Mouse (Mus musculus) gastrocnemius, adult 18-20 months (tissue): ENCODE data around the gene Blnk. TPM values are rescaled to one million over a fixed set of nuclear protein-coding genes. Genes with fewer than 3 reads are reported as not detected.

Experiments
- DNase-seq: peaks from one replicate; pipeline ENCODE4 v3.0.0; 2021; ENCODE audit warnings: low spot score
- total RNA-seq, 2 experiments: library from RNA; stranded (reverse); gene quantifications; 2 replicates each; pipeline ENCODE4 v1.2.3; 2021

The Blnk gene
- total RNA-seq, 2 experiments from 2014 or later: 1.1 to 1.2 TPM

DNA sequence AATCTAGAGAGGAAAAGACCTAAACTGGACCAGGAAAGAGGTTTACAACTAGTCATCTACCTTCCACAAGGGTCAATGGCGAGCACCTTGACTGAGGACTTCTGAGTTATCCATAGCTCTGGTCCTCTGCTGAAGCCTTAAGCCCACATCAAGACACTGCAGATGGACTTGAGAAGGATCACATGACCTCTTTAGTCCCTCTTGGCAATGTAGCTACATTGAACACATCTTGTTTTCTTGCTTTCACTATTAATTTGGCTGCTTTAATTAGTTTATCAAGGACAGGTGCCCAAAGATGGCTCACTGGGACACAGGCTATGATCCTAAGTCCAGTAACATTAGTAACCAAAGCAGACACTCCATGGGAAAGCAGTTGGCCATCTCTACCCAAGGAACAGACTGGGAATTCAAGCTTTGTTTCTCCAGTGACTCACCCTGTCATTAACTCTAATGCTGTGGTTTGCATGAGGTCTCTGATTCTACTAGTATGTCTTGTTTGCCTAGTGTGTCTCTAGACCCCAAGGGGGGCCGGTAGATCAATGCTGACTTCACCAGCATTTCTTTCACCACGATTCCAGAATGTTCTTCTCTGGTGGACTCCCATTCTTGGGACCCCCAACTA lies 9.5 kb upstream of the Blnk start:
- DNase-seq: no peak

DNA sequence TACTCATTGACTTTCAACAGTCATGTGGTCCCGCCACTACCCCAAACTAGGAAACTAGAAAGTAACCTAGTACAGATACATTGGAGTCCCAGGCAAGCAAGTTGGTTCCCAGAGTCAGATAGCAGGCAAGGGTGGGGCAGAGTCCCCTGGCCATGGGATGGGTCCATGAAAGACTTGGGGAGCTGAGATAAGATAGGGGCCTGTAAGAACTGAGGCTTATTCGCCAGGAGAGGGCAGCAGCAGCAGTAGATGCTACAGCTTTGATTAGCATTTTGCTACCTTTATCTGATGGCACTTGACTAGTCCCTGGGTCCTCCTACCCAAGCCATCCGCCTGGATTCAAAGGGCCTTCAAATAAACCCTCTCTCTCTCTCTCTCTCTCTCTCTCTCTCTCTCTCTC lies 5.2 kb upstream of the Blnk start:
- no peak for DNase-seq

DNA sequence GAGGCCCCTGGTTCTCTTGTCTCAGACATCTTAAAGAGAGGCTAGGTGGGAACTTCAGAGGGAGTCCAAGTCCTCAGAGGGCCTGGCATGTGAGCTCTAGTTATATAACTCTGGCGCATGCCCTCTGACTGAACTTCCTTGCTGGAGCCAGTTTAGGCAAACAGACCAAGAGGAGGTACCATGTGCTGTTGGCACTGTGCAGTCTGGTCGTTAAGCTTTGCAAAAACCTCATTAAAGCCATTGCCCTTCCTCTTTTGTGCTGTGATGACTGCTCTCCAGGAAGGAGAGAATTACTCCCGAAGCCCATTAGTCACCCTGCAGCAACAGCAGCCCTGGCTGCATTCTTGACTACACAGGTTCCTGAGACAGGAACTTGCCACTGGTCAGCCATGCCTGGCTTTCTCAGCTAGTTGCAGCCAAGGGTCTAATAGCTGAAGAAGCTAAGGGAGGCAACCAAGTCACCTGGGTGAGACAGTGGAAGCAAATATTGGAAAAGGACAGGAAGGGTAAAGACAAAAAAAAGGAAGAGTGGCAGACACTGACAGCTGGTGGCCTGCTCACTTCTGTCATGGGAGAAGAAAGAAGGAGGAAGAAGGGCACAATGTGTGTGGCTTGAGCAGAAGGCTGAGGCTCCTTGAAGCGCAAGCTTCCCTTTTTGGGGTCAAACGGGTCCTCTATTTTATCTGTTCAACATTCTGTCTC lies 4.3 kb upstream of the Blnk start:
- DNase-seq: no peak

DNA sequence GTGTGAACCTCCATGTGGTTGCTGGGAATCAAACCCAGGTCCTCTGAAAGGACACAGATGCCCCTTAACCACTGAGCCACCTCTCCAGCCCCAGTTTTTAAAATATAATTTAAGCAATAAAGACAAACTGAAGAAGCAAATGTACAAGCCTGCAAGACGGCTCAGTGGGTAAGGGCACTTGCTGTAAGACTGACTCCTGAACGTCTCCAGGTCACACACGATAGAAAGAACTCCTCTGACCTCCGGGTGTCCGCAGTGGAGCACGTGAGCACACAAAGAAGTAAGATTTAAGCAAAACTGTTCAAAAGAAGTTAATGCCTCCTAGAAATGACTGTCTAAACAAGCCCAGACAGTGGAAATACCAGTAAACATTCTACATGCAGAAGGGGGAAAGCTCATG lies 2.4 kb upstream of the Blnk start:
- DNase-seq: no peak

DNA sequence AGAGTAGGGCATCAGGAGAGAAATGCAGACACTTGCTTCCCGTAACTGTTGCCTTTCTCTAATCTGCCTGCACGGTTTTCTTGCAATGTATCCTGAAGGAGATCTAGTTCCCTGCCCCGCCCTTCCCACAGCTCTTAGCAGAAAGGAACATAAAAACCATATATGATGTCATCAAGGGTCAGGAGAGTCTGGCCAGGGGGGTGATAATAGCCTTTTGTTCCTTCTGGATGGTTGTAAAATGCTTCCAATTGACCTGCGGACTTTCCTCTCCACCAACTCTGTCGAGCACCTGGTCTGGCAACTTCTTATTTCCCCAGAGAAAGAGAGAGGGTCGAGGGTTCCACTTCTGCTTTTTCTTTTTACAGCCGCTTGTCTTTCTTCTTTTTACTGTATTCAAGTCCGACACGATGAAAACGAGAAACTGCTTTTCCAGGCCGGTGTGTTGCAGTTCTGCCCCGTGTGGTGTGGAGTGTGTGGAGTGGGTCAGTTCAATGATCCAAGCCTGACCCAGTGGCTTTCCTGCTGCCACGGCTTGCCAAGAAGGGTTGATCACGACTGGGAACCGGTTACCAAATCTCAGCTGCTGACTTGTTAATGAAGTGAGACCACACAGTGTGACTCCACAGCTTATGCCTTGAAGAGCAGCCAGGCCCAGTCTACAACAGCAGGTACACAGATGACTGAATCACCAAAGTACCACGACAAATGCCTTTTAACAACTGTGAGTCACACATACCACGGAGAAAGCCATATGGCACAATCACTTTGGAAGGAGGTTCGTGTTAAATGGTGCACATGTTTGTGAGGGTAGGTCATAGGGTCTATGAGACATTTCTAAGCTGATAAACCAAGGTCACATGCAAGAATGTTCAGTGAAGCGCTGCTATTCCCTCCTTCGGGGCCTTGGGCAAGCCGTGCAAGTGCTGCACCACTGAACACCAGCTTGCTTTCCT lies 1.4 kb upstream of the Blnk start:
- DNase-seq: no peak

DNA sequence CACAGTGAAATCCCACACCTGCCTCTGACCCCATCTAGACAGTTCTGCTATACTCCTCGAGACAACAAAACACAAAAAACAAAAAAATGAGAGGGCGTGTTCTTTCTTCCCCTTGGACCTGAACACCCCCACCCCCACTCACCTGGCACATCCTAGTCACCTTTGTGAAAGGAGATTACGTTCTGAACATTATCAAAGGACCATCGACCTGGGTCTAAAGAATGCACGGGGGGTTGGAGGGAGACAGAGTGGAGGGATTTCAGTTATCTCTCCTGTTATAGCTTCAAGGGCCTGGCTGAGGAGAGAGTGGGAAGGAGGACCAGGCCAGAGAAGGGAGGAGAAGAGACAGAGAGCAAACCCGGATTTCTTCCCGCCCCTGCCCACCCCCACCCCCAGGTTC lies 576 bp upstream of the Blnk start:
- no peak for DNase-seq

DNA sequence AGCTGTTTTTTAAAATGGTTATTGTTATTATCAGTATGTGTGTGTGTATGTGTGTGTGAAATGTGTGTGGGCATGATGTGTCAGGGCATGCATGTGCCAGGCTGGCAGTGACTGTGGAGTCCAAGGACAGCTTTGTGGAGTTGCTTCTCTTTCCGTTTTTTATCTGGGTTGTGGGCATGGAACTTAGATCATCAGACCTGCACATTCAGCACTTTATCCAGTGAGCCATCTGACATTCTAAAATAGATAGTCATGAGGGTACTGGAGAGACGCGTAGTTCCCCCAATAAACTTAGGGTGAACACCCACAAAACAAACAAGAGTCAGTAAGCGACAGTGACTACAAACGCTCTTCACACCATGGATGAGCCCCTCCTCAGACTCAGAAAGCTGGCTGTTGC lies 979 bp downstream of the Blnk start:
- no peak for DNase-seq

DNA sequence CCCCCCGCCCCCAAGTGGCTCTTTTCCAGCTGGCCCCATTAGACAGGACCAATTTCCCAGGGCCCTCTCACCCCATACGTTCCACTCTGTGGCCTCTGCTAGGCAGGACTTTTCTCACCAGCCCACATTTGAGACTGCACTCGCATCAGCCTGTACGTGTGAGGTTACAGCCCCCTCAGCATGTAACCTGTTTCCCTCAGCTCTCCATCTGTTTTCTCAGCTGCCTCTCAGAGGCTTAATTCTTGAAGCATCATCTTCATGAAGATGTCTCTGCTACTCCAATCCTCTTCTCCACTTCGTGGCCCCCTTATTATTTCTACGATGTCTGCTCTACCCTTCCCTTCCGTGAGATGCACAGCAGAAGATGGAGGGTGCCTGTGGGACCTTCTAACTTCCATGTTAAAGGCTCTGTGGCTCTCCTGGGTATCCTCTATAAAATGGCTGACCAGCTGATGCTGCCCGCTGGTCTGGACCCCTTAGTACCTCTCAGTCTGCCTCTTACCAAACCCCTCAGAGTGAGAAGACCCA lies 1.8 kb downstream of the Blnk start:
- DNase-seq: no peak

DNA sequence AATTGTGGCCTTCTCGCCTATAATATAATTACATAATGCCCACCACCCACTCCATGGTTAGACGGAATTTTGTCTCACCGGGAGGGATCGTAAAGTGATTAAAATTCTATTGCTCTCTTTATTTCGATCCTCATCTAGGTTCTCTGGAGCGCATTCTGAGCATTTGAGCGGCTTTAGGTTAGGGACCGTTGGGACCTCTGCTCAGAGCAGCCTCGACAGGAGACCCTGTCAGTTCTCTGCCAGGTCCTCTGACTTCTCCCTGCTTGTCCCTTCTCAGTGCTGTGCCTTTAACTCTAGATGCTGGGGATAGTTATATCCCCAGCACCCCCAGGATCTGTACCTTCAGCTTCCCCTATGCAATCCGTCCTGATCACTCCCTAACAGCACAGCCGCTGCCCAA lies 2.2 kb downstream of the Blnk start:
- DNase-seq: no peak

DNA sequence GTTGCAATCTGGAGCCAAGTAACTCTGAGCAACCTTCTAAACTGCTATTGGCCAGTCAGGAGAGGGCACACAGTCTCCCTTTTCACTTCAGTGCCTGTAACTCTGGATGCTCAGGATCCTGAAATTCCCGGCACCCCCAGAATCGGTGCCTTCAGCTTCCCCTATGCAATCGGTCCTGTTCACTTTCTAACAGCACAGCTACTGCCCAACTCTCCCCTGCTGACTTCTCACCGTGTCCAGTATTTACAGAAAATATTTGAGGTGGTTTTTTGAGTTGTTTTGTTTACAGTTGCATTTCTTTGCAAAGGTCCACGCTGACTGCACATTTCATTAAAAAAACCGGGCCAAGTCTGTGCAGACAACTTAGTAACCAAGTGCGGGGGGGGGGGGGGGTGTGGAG lies 2.7 kb downstream of the Blnk start:
- DNase-seq: no peak

DNA sequence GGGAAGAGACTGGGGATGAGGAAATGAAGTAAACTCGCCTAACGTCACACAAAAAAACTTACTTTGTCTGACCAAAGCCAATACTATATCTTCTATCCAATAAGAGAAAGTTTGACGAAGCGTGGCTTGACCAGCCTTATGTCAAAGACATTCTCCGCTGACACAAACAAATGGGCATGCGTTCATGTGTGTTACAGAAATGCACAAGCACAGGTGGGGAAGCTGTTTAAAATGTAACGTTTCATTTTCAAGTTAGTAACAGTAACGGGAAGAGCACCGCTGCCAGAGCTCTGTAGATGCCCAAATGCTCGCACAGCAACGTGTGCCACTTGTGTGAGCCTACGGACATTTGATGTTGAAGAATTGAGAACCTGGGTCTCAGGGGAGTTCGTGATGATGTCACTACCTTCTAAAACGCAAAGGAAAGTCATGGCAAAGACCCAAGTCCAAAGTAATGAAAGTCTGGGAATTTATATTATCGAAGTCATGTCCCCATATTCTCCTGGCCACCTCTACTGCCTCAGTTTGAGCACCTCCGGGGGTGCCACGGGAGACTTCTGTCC lies 3.5 kb downstream of the Blnk start:
- DNase-seq: no peak

DNA sequence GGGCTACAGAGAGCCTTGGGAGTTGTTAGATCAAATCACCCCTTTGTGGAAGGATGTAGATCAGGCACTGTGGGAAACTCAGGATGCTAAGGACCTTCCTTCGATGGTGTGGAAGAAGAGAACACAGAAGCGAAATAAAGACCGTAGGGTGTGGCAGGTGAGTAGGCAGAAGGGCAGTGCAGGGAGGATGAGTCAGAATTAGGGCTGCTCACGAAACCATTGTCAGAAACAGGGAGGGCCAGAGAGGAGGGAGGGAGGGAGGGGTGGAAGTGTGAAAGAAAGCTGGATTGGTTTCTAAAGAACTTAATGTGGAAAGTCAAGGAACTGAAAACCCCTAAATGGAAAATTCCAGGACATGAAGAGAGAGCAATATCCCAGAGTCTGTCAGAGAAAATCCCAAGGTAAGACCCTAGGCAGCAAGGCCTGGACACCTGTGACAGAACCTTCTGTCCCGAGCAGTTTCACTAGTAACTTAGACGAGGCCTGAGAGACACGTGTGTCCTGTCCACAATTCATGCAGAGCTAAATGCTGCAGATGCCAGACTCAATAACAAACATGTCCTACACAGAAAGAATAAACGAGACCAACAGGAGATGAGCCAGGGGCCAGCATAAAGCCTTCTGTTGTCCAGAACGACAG lies 4.3 kb downstream of the Blnk start:
- no peak for DNase-seq

DNA sequence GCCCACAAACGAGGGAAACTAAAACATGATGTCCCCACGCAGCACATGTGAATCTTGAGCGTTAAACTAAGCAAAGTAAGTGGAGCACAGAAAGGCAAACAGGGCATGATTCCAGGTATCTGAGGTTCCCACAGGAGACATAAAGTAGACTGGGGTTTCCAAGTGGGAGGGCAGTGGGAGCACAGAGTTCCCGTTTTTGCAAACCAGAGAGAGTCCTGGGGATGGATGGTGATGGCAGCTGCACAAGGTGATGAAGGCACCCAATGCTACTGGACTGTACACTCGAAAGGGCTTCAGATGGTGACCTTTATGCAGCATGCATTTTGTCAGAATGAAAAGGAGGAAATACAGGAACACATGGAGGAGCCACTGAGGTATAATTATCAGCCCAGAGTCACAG lies 5.5 kb downstream of the Blnk start:
- no peak for DNase-seq

DNA sequence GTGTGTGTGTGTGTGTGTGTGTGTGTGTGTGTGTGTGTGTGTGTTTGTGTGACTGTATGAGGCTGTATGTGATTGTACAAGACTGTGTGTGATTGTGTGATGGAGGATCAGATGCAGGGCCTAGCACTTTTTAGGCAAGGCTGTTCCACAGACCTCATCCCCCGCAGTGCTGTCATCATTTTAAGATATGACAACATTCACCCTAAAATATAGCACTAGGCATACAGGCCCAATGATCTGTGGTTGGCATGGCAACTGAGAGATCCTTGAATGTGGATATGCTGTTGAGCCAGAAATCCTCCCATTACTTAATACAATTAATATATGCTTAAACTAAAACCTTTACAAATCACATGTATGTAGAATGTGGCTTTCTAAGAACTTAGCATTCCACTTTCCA lies 9.8 kb downstream of the Blnk start:
- DNase-seq: no peak

DNA sequence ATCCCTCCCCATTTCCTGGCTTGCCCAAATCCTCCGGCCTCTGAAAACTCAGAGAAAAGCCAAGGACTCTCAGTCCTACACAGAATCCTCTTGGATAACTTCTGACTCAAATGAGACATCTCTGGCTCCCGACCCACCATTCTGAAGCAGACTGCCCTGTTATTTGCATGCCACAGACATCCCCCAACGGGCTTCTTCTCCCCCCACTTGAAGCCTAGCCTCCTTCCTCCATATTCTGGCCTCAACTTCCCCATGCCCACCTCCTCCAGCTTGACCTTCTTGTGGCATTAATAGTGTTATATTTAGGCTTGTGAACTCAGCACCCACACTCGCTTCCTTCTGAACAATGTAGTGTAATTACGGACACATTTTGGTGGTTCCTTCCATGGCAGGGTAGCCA lies 13.7 kb downstream of the Blnk start:
- no peak for DNase-seq

DNA sequence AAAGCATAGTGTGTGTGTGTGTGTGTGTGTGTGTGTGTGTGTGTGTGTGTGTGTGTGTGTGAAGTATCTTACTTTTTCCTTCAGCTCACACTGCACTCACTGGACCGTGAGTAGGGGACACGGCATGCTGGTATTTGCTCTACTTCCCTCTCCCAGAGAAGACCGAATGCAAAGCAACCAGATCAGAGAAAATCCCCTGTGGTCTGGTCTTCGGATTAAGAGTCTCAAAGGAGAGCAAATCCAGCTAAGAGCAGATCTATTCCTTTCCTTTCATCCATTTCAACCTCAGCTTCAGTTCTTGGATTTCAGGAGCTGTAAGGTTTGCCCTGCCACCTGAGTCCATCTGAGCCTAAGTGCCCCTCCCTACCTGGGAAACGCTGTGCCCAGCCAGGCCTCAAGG lies 16.3 kb downstream of the Blnk start:
- no peak for DNase-seq

DNA sequence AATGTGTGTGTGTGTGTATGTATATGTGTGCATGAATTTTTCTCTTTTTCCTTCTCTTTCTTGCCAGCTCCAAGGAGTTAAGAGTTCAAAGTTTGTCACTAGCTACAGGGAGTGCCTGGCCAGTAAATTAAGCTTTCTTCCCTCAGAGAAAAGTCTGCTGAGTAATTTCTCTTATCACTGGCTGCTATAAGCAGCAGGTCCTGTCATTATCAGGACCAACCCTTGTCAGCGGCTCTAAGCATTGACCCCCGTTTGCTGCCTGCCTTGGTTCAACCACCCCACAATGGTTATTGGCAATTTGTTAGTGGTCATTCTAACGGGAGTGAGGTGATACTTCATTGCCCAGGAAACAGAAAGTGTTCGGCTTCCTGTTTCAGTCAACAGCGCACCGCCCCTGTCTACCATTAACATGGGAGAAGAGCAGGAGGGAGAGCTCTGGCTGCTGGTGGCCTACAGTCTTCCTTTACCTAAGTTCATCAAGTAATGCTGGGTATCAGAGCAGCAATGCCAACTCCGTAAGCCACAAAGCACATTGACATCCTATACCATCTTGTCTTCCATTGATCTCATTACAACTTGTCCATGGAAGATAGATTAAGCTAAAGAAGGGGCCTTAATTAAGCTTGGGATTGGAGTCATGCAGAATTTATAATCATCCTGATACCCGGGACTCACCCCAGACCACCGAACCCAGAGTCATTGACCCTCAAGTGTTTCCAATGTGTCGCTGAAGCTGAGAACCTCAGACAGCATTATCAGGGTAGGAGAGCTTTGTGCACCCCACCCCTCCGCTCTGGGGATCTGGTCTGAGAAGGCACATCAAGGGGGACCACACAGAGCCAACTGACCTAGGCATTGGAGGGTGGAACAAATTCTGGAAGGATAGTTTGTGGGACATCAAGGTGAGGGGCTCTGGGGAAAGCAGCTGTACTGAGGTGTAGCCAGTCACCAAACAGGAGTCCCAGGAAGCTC lies 17.1 kb downstream of the Blnk start:
- DNase-seq: no peak

DNA sequence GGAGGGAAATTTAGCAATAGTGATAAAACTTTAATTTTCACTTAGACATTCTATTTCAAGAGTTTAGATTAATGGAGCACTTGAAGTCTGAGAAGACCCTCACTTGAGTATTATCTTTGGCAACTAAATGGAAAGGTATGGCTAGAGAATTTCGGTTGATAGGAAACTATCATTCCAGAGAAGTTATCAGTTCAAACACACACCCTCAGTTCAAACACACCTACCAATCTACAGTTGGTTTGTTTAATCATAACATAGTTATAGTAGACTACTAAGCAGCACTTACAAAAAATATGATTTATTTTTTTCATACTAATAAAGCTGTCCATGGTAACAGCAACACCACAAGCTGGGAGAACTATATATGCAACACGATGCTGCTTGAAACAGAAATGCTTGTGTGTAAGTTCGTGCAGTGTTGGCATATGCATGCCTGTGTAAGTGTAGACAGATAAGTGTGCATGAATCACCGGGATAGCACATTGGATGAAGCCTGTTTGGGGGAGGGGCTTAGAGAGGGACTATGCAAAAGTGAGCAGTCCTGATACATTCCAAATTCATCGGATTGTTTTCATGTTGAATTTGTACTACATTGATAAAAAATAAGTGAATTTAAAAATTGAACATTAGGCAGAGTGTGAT lies 22.9 kb downstream of the Blnk start:
- DNase-seq: no peak

DNA sequence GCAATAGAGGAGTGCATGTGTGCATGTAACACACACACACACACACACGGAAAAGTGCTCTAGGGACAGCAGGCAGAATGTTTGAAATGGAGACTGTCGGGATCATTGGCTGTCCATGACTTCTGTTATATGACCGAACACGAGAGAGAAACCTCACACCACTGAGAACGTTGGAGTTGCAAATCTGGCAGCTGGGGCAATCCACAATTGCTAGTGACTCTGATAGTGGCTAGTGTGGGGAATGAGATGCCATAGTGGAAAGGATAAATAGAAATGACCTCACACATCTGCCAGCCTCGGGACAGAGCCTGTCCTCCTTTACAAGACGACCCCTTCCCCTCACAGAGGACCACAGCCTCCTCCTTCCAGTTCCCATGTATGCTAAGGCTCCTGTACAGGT lies 23.6 kb downstream of the Blnk start:
- DNase-seq: no peak

DNA sequence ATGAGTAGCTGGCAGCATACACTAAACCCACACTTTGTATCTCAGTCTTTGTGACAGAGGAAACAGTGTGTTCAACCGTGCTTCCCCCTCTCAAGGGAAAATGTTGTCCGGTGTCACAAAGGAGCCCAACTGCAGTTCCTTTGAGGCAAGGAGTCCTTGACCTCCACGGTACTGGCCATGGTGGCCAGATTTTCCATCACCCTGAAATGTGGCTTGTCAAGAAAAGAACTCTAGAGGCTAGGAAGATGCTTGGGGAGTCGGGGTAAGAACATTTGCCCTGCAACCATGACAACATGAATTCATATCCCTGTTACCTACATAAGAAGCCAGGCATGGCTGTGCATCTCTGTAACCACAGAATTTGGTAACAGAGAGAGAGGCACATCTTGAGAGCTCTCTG lies 24.0 kb downstream of the Blnk start:
- no peak for DNase-seq
